Mouse (Mus musculus) heart, postnatal 0 days (tissue): ENCODE results near the gene Ppp2r2c.

Experiments used
- CTCF ChIP-seq: IDR thresholded peaks from 2 replicates; pipeline ENCODE4 v1.5.1; 2016; ENCODE audit warnings: antibody characterized with exemption, control low read depth, low read depth
- EP300 ChIP-seq: IDR thresholded peaks from 2 replicates; pipeline ENCODE4 v1.6.1; 2016; ENCODE audit warnings: antibody characterized with exemption, low read depth

- TF ChIP-seq CTCF (no peak), EP300 (no peak)
Observed at GRCm38 (mm10) chr5:36945102-36945701, 76.9 kb downstream of the Ppp2r2c start.
